Mouse (Mus musculus) ES-E14 (cell line): ENCODE data around the gene Tulp2. TPM values are rescaled to one million over a fixed set of nuclear protein-coding genes. Genes with fewer than 3 reads are reported as not detected.
"Not testable (repeated sequence)": the region's sequence is repeated elsewhere in the genome, so short reads cannot be mapped to it uniquely, and the experiment has no call there.

Experiments used
- DNase-seq: peaks from one replicate; pipeline ENCODE4 v3.0.0-alpha.2; 2013; ENCODE audit warnings: low read depth, low spot score
- H3K27ac ChIP-seq: 2 replicates; pipeline ENCODE4 v1.5.1; 2012; ENCODE audit warnings: low read depth, mild to moderate bottlenecking, low read length, moderate library complexity, mixed read lengths; ENCODE audit not compliant: poor library complexity, insufficient read depth, severe bottlenecking
- H3K36me3 ChIP-seq: 2 replicates; pipeline ENCODE4 v1.6.1; 2012; ENCODE audit warnings: mild to moderate bottlenecking, low read length, moderate library complexity, mixed read lengths; ENCODE audit not compliant: control insufficient read depth, poor library complexity, insufficient read depth, severe bottlenecking
- H3K4me1 ChIP-seq, 2 experiments: fragments of 150-350 bp in 1 of 2; sonication (generic) in 1 of 2; 2 replicates each; pipeline ENCODE4 v1.6.1; 2012; ENCODE audit warnings: low read length in 2 of 2, mild to moderate bottlenecking in 1 of 2, mixed read lengths in 1 of 2; ENCODE audit not compliant: control insufficient read depth in 2 of 2, insufficient read depth in 2 of 2, poor library complexity in 1 of 2
- H3K4me3 ChIP-seq, 2 experiments: fragments of 150-350 bp in 1 of 2; sonication (generic) in 1 of 2; 2 replicates each; pipeline ENCODE4 v1.5.1; 2012; ENCODE audit warnings: low read length in 2 of 2, low read depth in 1 of 2, mild to moderate bottlenecking in 1 of 2, mixed read lengths in 1 of 2; ENCODE audit not compliant: insufficient read depth in 1 of 2, poor library complexity in 1 of 2, severe bottlenecking in 1 of 2
- H3K9ac ChIP-seq: 2 replicates; pipeline ENCODE4 v1.6.1; 2012; ENCODE audit warnings: low read depth, mild to moderate bottlenecking, low read length, mixed read lengths; ENCODE audit not compliant: poor library complexity, insufficient read depth, severe bottlenecking
- H3K9me3 ChIP-seq: fragments of 150-350 bp; sonication (generic); 2 replicates; pipeline ENCODE4 v1.6.1; 2012; ENCODE audit warnings: low read depth, mild to moderate bottlenecking, low read length; ENCODE audit not compliant: control insufficient read depth, insufficient read depth
- CHD2 ChIP-seq: IDR thresholded peaks from 2 replicates; pipeline ENCODE4 v1.6.1; 2014; ENCODE audit warnings: mild to moderate bottlenecking, low read depth, low read length, inconsistent platforms
- HCFC1 ChIP-seq: IDR thresholded peaks from 2 replicates; pipeline ENCODE4 v1.6.1; 2012; ENCODE audit warnings: low read length, inconsistent platforms, borderline replicate concordance; ENCODE audit not compliant: insufficient read depth
- MAFK ChIP-seq: IDR thresholded peaks from 2 replicates; pipeline ENCODE4 v1.6.1; 2014; ENCODE audit warnings: mild to moderate bottlenecking, low read depth, low read length, inconsistent platforms; ENCODE audit not compliant: insufficient read depth
- ZC3H11A ChIP-seq: IDR thresholded peaks from 2 replicates; pipeline ENCODE4 v1.6.1; 2012; ENCODE audit warnings: low read depth, mild to moderate bottlenecking, inconsistent platforms, low read length, borderline replicate concordance
- ZNF384 ChIP-seq: IDR thresholded peaks from 2 replicates; pipeline ENCODE4 v1.6.1; 2012; ENCODE audit warnings: low read depth, low read length, inconsistent platforms
- in situ Hi-C, 2 experiments: fragments of 600-800 bp; cut with MboI; formaldehyde crosslinking; loops; one replicate each; pipeline ENCODE4 v1.15.1; 2025; ENCODE audit warnings: low sequenced_read_pairs in 2 of 2, inconsistent platforms in 1 of 2; ENCODE audit not compliant: unreplicated experiment in 2 of 2
- total RNA-seq: library from RNA; depleted of rRNA; stranded (reverse); fragments of 300-350 nt; gene quantifications from 2 replicates; pipeline ENCODE4 v1.2.3, GENCODE M21; 2012

The Tulp2 gene
- total RNA-seq, 1 experiment = 2.6 TPM

DNA sequence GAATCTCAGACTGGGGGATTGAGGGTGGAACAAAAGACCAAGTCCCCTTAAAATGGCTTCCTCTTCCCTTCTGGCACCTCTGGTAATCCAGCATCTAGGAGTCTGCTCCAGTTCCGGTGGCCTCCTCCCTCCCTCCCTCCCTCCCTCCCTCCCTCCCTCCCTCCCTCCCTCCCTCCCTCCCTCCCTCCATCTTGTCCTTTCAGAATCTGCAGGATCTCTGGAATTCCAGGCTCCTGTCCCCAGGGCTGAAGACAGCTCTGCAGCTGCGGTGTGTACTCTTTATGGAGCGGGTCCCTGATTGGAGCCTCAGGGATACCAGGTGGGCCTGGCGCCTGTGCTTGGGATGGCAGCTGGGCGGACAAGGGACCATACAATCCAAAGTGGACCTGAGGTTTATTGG is 20.4 kb upstream of the Tulp2 start:
- H3K4me3 ChIP-seq = peak overlapping the region; percentile 58 to 71
- no peaks in the 10 kb centered on the region for H3K9me3 ChIP-seq
- peaks cover 58% of the 10 kb centered on the region for H3K36me3 ChIP-seq
- H3K9ac ChIP-seq = peak overlapping the region; percentile 80
- TF ChIP-seq ZNF384 = no peak
- TF ChIP-seq MAFK = no peak
- no peak for TF ChIP-seq ZC3H11A
- TF ChIP-seq CHD2 = no peak
- no peak for TF ChIP-seq HCFC1
- in situ Hi-C loops = no loop called here
- DNase-seq = no peak
- H3K27ac ChIP-seq = peak overlapping the region; percentile 99
- peaks cover 0 to 3% of the 10 kb centered on the region in 2 experiments; a peak in 1 of 4 replicates for H3K4me1 ChIP-seq

DNA sequence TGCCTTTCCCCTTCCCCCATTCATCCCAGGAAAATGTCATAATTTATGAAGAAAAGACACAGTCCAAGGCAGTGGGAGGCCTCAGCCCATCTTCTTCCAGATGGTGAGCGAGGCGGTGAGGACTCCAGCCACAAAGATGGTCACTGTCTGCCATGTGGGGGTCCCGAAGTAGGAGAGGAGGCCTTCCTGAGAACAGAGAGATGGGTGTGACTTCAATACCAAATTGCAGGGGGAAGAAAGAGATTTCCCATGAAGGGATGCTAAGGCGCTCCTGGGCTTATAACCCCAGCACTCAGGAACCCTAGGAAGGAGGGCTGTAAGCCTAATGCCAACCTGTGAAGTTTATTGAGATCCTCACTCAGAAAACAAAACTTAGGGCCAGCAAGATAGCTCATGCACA is 19.9 kb upstream of the Tulp2 start:
- peak overlapping the region; percentile 99 for H3K27ac ChIP-seq

DNA sequence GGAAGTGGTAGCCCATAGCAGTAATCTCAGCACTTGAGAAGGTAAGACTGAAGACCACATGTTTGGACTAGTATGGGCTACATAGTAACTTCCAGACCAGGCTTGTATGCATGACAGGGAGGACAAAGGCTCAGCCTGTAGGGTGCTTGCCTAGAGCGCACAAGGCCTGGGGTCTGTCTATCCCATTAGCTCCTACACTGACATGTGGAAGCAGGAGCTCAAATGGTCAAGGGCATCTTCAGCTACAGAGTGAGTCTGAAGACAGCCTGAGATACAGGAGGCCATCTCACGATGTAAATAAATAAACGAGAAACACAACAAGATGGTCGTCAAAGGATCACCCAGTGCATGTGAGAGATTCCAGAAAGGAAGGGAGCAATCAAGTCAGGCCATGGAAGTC is 19.4 kb upstream of the Tulp2 start:
- in situ Hi-C loops = no loop called here
- Histone ChIP-seq H3K9ac (no peak overlapping the region), H3K36me3 (peaks cover 57% of the 10 kb centered on the region), H3K4me1 (no peaks in the 10 kb centered on the region; a peak in 2 of 4 replicates), H3K9me3 (no peaks in the 10 kb centered on the region), H3K4me3 (0 out of 4 replicates have a peak overlapping the region, but pooled peaks of 1 of the 2 experiments have one; percentile 14), H3K27ac (peak overlapping the region; percentile 99; the same call in 1 of the 2 replicates)
- no peak for DNase-seq
- TF ChIP-seq ZC3H11A (no peak), CHD2 (no peak), ZNF384 (no peak), HCFC1 (no peak)

More for the DNA sequence above, 19.9 kb upstream of the Tulp2 start:
- in situ Hi-C loops = no loop called here
- Histone ChIP-seq H3K36me3 (peaks cover 58% of the 10 kb centered on the region), H3K9me3 (no peaks in the 10 kb centered on the region), H3K4me1 (peaks cover 0 to under 1% of the 10 kb centered on the region in 2 experiments; a peak in 1 of 4 replicates), H3K4me3 (peak overlapping the region in 1 of 2 experiments; percentile 57; a peak in 2 of 4 replicates), H3K9ac (peak overlapping the region; percentile 50; the same call in 1 of the 2 replicates)
- TF ChIP-seq HCFC1 (no peak), MAFK (no peak), ZC3H11A (no peak), CHD2 (no peak), ZNF384 (no peak)
- no peak for DNase-seq

DNA sequence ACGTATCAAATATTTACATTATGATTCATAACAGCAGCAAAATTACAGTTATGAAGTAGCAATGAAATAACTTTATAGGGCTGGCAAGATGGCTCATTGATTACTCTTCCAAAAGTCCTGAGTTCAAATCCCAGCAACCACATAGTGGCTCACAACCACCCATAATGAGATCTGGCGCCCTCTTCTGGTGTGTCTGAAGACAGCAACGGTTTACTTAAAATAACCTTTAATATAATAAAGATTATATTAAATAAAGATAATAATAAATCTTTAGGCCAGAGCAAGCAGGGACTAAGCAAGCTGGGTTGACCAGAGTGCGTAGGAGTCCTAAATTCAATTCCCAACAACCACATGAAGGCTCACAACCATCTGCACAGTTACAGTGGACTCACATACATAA is 18.8 kb upstream of the Tulp2 start:
- in situ Hi-C loops = not testable (repeated sequence)

More for the DNA sequence above, 18.8 kb upstream of the Tulp2 start:
- not testable (repeated sequence) for H3K9me3 ChIP-seq, H3K4me3 ChIP-seq, DNase-seq, H3K4me1 ChIP-seq, H3K9ac ChIP-seq
- Histone ChIP-seq H3K27ac (peak overlapping the region; percentile 99; the same call in 1 of the 2 replicates), H3K36me3 (peaks cover 52% of the 10 kb centered on the region)
